Mouse (Mus musculus): Measurements from ENCODE around the gene Mtnr1a.

Gene Mtnr1a

DNA sequence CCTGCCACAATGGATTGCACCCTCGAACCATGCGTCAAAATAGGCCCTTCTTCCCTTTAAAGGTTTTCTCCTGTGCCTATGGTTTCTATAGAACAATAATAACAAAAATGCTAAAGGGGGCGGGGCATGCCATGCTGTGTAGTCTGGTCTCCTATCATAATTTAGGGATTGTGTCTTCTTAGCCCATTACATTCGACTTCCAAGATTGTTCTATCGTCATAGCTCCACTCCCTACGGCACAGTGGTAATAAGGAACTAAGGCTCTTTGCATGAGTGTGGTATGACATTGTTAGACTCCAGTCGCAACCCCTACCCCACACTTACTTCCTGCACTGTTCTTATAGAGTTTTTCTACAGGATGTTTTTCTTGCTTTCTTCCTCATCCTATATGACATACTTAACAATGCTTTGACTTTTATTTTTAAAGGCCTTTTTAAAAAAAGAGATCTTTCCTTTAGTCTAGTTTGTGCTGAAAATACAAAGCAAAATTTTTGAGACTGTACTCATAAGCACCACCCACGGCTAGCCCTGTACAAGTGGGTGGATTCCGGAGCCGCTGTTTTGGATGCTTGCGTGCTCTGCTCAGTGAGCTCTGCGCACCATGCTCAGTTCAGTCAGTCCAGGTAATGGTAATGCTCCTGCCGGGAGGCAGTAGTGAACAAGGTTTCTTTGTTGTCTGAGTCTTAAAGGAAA, 40.6 kb downstream of the Mtnr1a start:
- no peak for DNase-seq (ENCODE audit: low spot score)

DNA sequence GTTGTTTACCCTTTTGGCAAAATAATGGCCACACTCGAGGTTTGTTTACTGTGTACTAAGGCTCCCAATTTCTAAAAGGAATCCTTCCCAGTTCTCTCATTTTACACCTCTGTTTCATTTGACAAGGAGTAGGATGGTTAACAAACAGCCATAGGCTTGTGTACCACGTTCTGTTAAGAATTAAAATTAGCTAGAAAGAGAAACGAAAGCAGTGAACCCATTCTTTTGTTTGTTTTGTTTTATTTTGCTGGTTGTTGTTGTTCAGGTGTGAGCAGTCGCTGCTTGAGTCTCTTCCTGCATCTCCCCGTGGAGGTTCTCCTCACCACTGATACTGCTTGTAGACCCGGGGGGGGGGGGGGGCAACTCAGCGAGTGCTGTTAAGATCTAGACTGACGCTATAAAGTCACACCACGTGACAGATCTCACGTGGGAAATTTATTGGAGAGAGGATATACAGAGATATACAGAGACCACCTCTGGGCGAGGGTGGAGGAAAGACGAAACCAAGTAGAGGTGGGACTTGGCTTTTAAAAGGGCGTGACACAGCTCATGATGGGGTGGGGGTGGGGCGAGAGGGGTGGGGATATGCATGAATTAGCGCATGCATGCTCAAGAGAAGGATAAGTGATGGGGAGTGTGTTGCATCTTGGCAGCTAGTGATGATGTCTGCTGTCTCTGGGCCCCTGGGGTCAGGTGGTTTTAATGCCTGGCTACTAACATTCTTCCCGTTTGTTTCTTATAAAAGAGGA, 41.3 kb downstream of the Mtnr1a start:
- no peak for DNase-seq (ENCODE audit: low spot score)

DNA sequence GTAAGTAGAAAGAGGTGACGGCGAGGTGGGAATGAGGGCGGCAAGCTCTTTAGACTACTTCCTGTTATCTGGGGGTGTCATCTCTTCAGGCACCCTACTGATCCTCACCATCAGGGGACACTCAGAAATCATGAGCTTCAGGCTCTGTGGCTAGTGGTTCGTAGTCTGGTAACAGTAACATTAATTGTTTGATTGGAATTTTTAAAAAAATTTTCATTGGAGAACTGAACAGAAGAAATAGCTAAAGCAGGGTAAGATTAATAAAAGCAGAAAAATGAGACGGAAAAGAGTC, 41.8 kb downstream of the Mtnr1a start:
- DNase-seq (ENCODE audit: low spot score), result no peak

DNA sequence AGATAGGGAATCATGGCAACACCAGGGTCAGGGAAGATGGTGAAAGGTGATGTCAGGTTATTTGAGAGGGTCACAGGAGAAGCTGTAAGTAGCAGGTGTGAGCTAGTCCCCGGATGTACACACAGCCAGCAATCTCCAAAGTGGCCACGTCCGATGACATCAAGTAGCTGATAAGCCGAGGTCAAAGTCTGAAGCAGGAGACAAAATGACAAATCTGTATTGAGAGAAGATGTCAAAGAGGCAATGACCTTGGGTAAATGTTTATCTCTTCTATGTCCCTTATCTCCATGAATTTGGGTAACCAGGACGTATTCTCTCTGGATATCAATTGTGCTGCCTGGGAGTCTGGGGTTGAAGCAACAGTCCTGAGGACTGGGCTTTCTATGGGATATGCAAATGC, 42.9 kb downstream of the Mtnr1a start:
- DNase-seq (ENCODE audit: low spot score), result no peak

DNA sequence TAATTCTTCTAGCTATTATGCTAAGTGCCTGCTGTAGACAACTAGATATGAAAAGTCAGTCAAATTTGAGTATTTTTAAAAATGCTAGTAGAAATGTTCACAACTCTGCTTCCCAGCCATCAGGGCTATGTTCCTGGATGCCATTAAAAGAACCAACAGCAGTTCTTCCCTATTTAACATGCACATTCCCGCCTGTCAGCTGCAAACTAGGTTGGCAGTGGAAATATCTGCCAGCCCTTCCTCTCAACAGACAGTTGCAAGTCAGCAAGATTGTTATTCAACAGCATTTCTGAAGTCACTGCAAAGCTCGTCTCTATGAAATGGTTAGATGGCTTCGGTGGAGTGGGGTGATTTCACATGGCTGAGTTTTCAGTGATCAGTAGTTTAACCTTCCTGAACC, 48.7 kb downstream of the Mtnr1a start:
- no peak for DNase-seq (ENCODE audit: low spot score)

DNA sequence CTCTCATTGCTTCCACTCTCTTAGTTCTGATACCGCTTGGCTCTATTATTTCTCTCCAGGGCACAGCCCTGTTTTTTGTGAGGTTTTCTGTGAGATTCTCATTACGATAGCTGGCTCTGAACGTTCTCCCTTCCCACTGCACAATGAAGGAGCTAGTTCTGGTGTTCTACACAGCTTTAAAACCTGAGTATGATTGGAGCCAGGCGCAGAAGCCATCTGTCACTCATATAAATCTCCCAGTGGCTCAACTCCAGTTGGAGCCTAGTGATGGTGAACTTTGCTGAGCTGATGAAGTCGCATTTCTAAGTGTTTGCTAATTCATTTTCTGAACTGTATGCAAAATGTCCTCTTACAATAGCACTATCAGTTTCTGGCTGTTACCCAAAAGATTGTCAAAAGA, 56.7 kb downstream of the Mtnr1a start:
- DNase-seq (ENCODE audit: low spot score), result no peak
